Mouse (Mus musculus) right cerebral cortex, postnatal 14 days (tissue): ENCODE results near the gene Rnf141.

Experiments used
- DNase-seq: peaks from one replicate; pipeline ENCODE4 v3.0.0; 2022

The Rnf141 gene

GRCm38 (mm10) chr7:110843916-110844874, at the start of gene Rnf141:
Gene Rnf141, minus strand, starts transcription at chr7:110844457.
- peak; percentile 97 for DNase-seq

GRCm38 (mm10) chr7:110891501-110891986, 47.3 kb upstream of the Rnf141 start:
- peak; percentile 17 for DNase-seq

GRCm38 (mm10) chr7:110881746-110882333, 37.6 kb upstream of the Rnf141 start:
- no peak for DNase-seq

GRCm38 (mm10) chr7:110878028-110878427, 33.8 kb upstream of the Rnf141 start:
- DNase-seq: no peak

GRCm38 (mm10) chr7:110876965-110877364, 32.7 kb upstream of the Rnf141 start:
- no peak for DNase-seq

GRCm38 (mm10) chr7:110868807-110869206, 24.6 kb upstream of the Rnf141 start:
- no peak for DNase-seq

- no peak for DNase-seq
These were observed 22.9 kb upstream of the Rnf141 start for GRCm38 (mm10) chr7:110867116-110867515.

GRCm38 (mm10) chr7:110866021-110866420, 21.8 kb upstream of the Rnf141 start:
- DNase-seq: no peak

GRCm38 (mm10) chr7:110865570-110865969, 21.3 kb upstream of the Rnf141 start:
- DNase-seq: no peak

GRCm38 (mm10) chr7:110865038-110865437, 20.8 kb upstream of the Rnf141 start:
- no peak for DNase-seq

GRCm38 (mm10) chr7:110862751-110863289, 18.6 kb upstream of the Rnf141 start, which contains the start of gene Lyve1:
Gene Lyve1, minus strand, starts transcription at chr7:110863239.
- DNase-seq: no peak

- no peak for DNase-seq
These were observed 15.9 kb upstream of the Rnf141 start for GRCm38 (mm10) chr7:110860129-110860528.

- no peak for DNase-seq
These were observed 11.3 kb upstream of the Rnf141 start for GRCm38 (mm10) chr7:110855604-110856003.

GRCm38 (mm10) chr7:110854927-110855546, 10.8 kb upstream of the Rnf141 start:
- no peak for DNase-seq

- DNase-seq: no peak
These were observed 10.3 kb upstream of the Rnf141 start for GRCm38 (mm10) chr7:110854519-110854918.

GRCm38 (mm10) chr7:110853611-110854010, 9.4 kb upstream of the Rnf141 start:
- no peak for DNase-seq

- DNase-seq: no peak
These were observed 7.4 kb upstream of the Rnf141 start for GRCm38 (mm10) chr7:110851541-110852203.

GRCm38 (mm10) chr7:110848371-110848770, 4.1 kb upstream of the Rnf141 start:
- DNase-seq: no peak

GRCm38 (mm10) chr7:110847321-110847720, 3.1 kb upstream of the Rnf141 start:
- no peak for DNase-seq

- no peak for DNase-seq
These were observed 3.9 kb downstream of the Rnf141 start for GRCm38 (mm10) chr7:110840332-110840731.

- DNase-seq: no peak
These were observed 9.7 kb downstream of the Rnf141 start for GRCm38 (mm10) chr7:110834522-110834921.

- no peak for DNase-seq
These were observed 10.2 kb downstream of the Rnf141 start for GRCm38 (mm10) chr7:110834018-110834417.

GRCm38 (mm10) chr7:110833024-110833423, 11.2 kb downstream of the Rnf141 start:
- DNase-seq: no peak
